Mouse (Mus musculus): ENCODE measurements at regions not wholly inside any gene's neighbourhood (a gene's known extent, or its start where the extent isn't known, plus 50 kb on each side); places are given as distances from the start of the nearest gene placed in this dataset.

GRCm38 (mm10) chr14:54099360-54099759, 154.5 kb downstream of the Dad1 start:
- DNase-seq (ENCODE audit: low read depth, low spot score): no peak

- DNase-seq (ENCODE audit: low read depth, low spot score): no peak
Measured at GRCm38 (mm10) chr14:54098122-54098775, 155.7 kb downstream of the Dad1 start.

- no peak for DNase-seq (ENCODE audit: low read depth, low spot score)
Measured at GRCm38 (mm10) chr14:54097026-54097425, 156.9 kb downstream of the Dad1 start.

- no peak for DNase-seq (ENCODE audit: low read depth, low spot score)
Measured at GRCm38 (mm10) chr14:54092444-54092843, 161.5 kb downstream of the Dad1 start.

GRCm38 (mm10) chr14:54086660-54087059, 167.2 kb downstream of the Dad1 start:
- DNase-seq (ENCODE audit: low read depth, low spot score): no peak

GRCm38 (mm10) chr14:54074659-54075058, 179.2 kb downstream of the Dad1 start:
- no peak for DNase-seq (ENCODE audit: low read depth, low spot score)

GRCm38 (mm10) chr14:54072283-54072912, 181.5 kb downstream of the Dad1 start:
- DNase-seq (ENCODE audit: low read depth, low spot score): no peak

- DNase-seq (ENCODE audit: low read depth, low spot score): no peak
Measured at GRCm38 (mm10) chr14:54070240-54070639, 183.7 kb downstream of the Dad1 start.

GRCm38 (mm10) chr14:54068684-54069083, 185.2 kb downstream of the Dad1 start:
- DNase-seq (ENCODE audit: low read depth, low spot score): no peak

- no peak for DNase-seq (ENCODE audit: low read depth, low spot score)
Measured at GRCm38 (mm10) chr14:54065466-54065865, 188.4 kb downstream of the Dad1 start.

- no peak for DNase-seq (ENCODE audit: low read depth, low spot score)
Measured at GRCm38 (mm10) chr14:54064541-54065402, 189.1 kb downstream of the Dad1 start.

- DNase-seq (ENCODE audit: low read depth, low spot score): no peak
Measured at GRCm38 (mm10) chr14:54061570-54061969, 192.3 kb downstream of the Dad1 start.

- peak; percentile 13 for DNase-seq (ENCODE audit: low read depth, low spot score)
Measured at GRCm38 (mm10) chr14:54059776-54060175, 194.1 kb downstream of the Dad1 start.

GRCm38 (mm10) chr14:54059096-54059495, 194.8 kb downstream of the Dad1 start:
- DNase-seq (ENCODE audit: low read depth, low spot score): no peak

- DNase-seq (ENCODE audit: low read depth, low spot score): no peak
Measured at GRCm38 (mm10) chr14:54056691-54057090, 197.2 kb downstream of the Dad1 start.

GRCm38 (mm10) chr14:54055390-54055789, 198.5 kb downstream of the Dad1 start:
- no peak for DNase-seq (ENCODE audit: low read depth, low spot score)

- no peak for DNase-seq (ENCODE audit: low read depth, low spot score)
Measured at GRCm38 (mm10) chr14:54042286-54042685, 211.6 kb downstream of the Dad1 start.

GRCm38 (mm10) chr14:54040644-54041043, 213.3 kb downstream of the Dad1 start:
- no peak for DNase-seq (ENCODE audit: low read depth, low spot score)

- DNase-seq (ENCODE audit: low read depth, low spot score): no peak
Measured at GRCm38 (mm10) chr14:54034516-54034915, 219.4 kb downstream of the Dad1 start.

GRCm38 (mm10) chr14:54023552-54023951, 230.4 kb downstream of the Dad1 start:
- no peak for DNase-seq (ENCODE audit: low read depth, low spot score)

GRCm38 (mm10) chr14:54021443-54021842, 232.5 kb downstream of the Dad1 start:
- DNase-seq (ENCODE audit: low read depth, low spot score): no peak

GRCm38 (mm10) chr14:54014628-54015027, 239.3 kb downstream of the Dad1 start:
- DNase-seq (ENCODE audit: low read depth, low spot score): no peak

All from CD4-positive helper T cell, adult 2 months (primary cell).